Mouse (Mus musculus): ENCODE data around the gene Soat2. TPM values are rescaled to one million over a fixed set of nuclear protein-coding genes. Genes with fewer than 3 reads are reported as not detected.

Soat2 gene
- polyA plus RNA-seq, 1 experiment: 0.18 TPM

DNA sequence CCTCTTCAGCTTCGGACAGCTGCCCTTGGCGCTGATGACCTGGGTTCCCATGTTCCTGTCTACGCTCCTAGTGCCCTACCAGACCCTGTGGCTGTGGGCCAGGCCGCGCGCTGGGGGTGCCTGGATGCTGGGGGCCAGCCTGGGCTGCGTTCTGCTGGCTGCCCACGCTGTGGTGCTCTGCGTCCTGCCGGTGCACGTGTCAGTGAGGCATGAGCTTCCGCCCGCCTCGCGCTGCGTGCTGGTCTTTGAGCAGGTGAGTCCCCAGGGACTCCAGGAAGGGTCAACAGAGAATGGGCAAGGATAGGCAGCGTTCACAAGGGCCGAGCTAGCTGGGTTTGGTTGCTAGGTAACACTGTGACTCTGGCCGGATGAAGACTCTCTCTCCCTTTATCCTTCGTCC, 6.5 kb downstream of the Soat2 start:
- TF ChIP-seq CTCF (IDR thresholded peaks at IDR 0.05; ENCODE audit: borderline replicate concordance, extremely low read depth, insufficient read depth, insufficient read length) (no peak), POLR2A (IDR thresholded peaks at IDR 0.05; ENCODE audit: borderline replicate concordance, extremely low read depth, insufficient read depth, insufficient read length, poor library complexity, severe bottlenecking) (no peak)
- peak; percentile 70 for DNase-seq (ENCODE audit: low read depth)

DNA sequence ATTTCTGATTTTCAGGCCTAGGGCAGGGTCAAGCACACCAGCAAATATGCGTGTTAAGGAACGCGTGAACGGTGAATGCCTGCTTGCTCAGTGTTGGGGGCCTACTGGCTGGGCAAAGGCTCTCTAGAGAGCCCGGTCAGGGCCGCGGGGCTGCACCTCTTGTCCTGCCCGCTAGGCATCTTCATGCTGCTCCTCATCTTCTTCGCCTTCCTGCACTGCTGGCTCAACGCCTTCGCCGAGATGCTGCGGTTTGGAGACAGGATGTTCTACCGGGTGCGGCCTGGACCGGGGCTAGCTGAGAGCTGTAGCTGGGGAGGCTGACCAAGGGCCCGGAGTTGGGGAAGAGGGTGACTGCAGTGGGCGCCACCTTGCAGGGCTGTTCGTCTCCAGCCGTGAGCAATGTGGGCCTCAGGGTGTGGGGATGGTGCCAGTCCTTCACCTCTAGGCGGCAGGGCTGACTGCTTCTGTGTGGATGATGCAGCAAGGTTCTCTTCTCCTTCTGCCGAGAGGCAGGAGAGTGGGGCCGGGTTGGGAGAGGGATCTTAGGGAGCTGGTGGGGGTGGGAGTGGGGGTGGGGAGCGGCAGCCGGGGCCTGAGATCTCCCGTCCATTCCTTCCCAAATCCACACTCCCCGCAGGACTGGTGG, 10.2 kb downstream of the Soat2 start:
- TF ChIP-seq POLR2A (IDR thresholded peaks at IDR 0.05; ENCODE audit: borderline replicate concordance, extremely low read depth, insufficient read depth, insufficient read length, poor library complexity, severe bottlenecking) (no peak), CTCF (IDR thresholded peaks at IDR 0.05; ENCODE audit: borderline replicate concordance, extremely low read depth, insufficient read depth, insufficient read length) (no peak)
- no peak for DNase-seq (ENCODE audit: low read depth)

DNA sequence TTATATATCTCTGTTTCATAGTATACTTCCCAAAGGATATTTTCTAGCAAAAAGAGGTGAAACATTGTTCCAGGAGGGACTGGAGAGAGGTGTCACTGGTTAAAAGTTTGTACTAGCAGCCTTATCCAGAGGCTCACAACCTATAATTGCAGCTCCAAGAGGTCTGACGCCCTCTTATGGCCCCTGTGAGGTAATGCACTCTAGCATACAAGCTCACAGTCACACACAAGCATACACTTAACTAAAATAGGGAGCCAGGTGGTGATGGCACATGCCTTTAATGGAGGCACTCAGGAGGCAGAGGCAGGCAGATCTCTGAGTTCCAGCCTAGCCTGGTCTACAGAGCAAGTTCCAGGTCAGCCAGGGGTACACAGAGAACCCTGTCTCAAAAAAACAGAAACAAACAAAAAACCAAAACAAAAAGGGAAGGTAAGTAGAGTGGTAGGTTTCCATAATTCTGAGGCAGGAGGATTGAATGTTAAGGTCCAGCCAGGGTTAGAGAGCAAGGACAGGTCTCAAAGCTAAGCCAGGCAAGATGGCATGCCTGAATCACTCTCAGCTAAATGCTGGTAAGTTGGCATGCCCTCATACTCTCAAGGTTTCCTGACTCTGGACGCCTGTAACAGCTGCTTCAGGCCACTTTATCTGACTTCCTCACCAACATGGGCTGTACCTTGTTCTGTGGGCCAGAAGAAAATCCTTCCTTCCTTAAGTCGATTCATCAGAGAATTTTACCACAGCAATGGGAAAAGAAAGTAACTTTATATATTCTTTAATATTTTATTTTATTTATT, 13.8 kb downstream of the Soat2 start:
- no peak for TF ChIP-seq CTCF (IDR thresholded peaks at IDR 0.05; ENCODE audit: borderline replicate concordance, extremely low read depth, insufficient read depth, insufficient read length)
- no peak for TF ChIP-seq POLR2A (IDR thresholded peaks at IDR 0.05; ENCODE audit: borderline replicate concordance, extremely low read depth, insufficient read depth, insufficient read length, poor library complexity, severe bottlenecking)
- DNase-seq (ENCODE audit: low read depth): no peak

DNA sequence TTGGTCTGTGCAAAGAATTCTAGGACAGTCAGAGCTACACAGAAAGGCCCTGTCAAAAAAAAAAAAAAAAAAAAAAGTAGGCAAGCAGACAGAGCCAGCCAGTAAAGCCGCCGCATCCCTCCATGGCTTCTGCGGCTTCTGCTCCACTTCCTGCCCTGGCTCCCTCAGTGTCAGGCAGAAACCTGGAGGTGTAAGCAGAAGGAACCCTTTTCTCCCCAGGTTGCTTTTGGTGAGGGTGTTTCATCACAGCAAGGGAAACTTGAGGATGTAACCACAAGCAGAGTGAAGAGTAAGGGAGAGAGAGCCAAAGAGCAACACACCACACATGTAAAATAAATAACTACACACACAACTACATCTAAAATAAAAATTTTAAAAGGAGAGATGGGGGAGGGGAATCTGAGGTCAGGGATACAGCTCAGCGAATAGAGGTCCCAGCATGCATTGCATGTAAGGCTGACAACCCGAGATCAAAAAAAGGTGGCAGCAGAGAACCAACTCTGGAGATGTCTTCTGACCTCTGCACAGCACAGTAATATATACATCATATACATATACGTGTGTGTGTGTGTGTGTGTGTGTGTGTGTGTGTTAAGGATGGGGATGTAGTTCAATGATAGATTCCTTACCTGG, 15.3 kb downstream of the Soat2 start:
- no peak for DNase-seq (ENCODE audit: low read depth)
- TF ChIP-seq POLR2A (IDR thresholded peaks at IDR 0.05; ENCODE audit: borderline replicate concordance, extremely low read depth, insufficient read depth, insufficient read length, poor library complexity, severe bottlenecking): no peak
- TF ChIP-seq CTCF (IDR thresholded peaks at IDR 0.05; ENCODE audit: borderline replicate concordance, extremely low read depth, insufficient read depth, insufficient read length): no peak

DNA sequence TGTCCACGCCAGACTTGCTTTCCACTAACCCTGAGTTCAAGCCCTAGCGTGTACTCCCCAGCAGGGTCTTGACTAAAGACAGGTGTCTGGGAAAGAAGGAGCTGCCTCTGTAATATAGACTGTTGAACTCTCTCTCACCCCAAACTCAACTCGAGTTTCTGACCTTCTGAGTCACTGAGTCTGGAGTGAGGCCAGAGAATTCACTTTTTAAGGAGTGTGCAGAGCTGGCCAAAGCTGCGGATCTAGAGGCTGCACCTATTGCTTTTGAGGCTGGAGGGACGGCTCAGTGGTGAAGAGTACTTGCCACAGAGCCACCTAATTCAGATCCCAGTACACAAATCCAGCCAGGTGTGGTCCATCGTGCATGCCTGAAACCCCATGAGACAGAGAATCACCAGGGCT, 17.3 kb downstream of the Soat2 start:
- TF ChIP-seq POLR2A (IDR thresholded peaks at IDR 0.05; ENCODE audit: borderline replicate concordance, extremely low read depth, insufficient read depth, insufficient read length, poor library complexity, severe bottlenecking): no peak
- TF ChIP-seq CTCF (IDR thresholded peaks at IDR 0.05; ENCODE audit: borderline replicate concordance, extremely low read depth, insufficient read depth, insufficient read length): no peak
- DNase-seq (ENCODE audit: low read depth): peak; percentile 24

DNA sequence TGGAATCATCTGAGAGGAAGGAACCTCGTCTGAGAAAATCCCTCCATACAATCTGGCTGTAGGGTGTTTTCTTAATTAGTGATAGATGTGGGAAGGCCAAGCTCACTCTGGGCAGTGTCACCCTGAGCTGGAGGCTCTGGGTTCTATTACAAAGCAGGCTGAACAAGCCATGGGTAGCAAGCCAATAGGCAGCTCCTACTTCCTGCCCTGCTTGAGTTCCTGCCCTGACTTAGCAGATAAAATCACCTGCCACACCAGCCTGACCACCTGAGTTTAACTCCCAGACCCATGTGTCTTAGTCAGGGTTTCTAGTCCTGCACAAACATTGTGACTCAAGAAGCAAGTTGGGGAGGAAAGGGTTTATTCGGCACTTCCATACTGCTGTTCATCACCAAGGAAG, 18.7 kb downstream of the Soat2 start:
- no peak for DNase-seq (ENCODE audit: low read depth)
- TF ChIP-seq POLR2A (IDR thresholded peaks at IDR 0.05; ENCODE audit: borderline replicate concordance, extremely low read depth, insufficient read depth, insufficient read length, poor library complexity, severe bottlenecking) (no peak), CTCF (IDR thresholded peaks at IDR 0.05; ENCODE audit: borderline replicate concordance, extremely low read depth, insufficient read depth, insufficient read length) (no peak)

DNA sequence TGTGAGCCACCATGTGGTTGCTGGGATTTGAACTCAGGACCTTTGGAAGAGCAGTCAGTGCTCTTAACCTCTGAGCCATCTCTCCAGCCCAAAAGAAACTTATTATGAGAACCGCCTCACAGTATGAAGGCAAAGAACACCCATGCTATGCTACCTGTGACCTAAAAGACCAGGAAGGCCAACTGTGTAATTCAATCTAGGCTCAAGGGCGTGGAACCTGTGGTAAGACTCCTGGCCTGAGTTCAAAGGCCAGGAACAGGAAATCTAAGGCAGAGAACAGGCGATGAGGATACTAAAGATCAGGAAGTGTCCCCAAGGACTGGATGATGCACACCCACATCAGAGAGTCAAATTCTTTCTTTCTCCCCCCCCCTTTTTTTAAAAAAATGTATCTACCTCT, 23.3 kb downstream of the Soat2 start:
- no peak for DNase-seq (ENCODE audit: low read depth)
- TF ChIP-seq POLR2A (IDR thresholded peaks at IDR 0.05; ENCODE audit: borderline replicate concordance, extremely low read depth, insufficient read depth, insufficient read length, poor library complexity, severe bottlenecking) (no peak), CTCF (IDR thresholded peaks at IDR 0.05; ENCODE audit: borderline replicate concordance, extremely low read depth, insufficient read depth, insufficient read length) (no peak)

DNA sequence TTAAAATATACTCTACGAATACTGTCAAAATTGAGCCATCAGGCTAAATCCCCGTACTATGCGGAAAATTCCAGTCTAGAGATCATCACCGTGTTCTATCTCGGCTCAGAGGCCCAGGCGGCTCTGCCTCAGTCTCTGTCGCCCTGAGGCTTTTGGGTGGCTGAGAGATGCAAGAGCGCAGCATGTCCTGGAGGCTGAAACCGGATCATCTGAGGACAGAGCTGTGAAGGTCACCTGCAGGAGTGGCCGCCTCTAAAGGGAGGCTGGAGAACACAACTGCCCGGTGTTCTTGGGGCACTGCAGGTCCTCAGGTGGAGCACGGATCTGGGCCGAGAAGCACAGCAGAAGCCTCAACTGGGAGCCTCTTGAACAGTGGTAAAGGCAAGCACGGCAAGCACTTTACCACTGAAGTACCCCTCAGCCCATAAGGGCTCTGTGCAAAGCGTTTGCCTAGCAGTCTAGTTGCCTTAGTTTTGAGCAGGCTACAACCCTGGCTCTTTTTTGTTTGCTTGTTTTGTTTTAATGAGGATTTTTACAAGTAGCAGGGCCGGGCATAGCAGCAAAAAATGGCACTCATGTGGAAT, 25.5 kb downstream of the Soat2 start:
- no peak for DNase-seq (ENCODE audit: low read depth)
- TF ChIP-seq POLR2A (IDR thresholded peaks at IDR 0.05; ENCODE audit: borderline replicate concordance, extremely low read depth, insufficient read depth, insufficient read length, poor library complexity, severe bottlenecking) (no peak), CTCF (IDR thresholded peaks at IDR 0.05; ENCODE audit: borderline replicate concordance, extremely low read depth, insufficient read depth, insufficient read length) (no peak)

DNA sequence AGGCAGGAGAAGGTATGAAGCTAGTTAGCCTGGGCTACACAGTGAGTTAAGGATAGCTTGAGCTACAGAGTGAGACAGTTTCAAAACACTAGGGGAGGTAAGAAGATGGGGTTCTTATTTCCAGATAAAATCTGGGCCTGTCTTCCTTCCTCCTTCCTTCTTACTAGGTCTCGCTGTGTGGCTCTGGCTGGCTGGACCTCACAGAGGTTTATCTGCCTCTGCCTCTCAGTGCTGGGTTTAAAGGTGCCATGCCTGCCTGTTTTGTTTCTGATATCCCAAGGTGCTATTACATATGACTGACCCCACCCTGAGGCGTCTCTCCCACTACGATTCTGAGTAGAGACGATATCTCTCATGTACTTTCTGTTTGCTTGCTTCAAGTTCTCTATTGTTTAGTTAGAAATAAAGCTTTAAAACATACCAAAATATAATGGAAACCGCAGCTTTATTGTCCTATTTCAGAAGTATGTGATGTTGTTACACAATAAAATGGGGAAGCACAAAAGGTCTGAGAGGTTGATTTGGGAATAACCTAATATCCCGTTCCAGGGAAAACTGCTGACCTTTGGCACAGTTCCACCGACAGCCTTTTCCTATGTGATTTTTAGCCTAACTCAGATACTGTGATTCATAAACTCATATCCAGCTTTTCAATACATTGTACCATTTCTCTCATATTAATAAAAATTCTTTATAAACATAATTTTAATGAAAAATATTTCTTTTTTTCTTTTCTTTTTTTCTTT, 26.4 kb downstream of the Soat2 start:
- no peak for DNase-seq (ENCODE audit: low read depth)
- TF ChIP-seq POLR2A (IDR thresholded peaks at IDR 0.05; ENCODE audit: borderline replicate concordance, extremely low read depth, insufficient read depth, insufficient read length, poor library complexity, severe bottlenecking) (no peak), CTCF (IDR thresholded peaks at IDR 0.05; ENCODE audit: borderline replicate concordance, extremely low read depth, insufficient read depth, insufficient read length) (no peak)

DNA sequence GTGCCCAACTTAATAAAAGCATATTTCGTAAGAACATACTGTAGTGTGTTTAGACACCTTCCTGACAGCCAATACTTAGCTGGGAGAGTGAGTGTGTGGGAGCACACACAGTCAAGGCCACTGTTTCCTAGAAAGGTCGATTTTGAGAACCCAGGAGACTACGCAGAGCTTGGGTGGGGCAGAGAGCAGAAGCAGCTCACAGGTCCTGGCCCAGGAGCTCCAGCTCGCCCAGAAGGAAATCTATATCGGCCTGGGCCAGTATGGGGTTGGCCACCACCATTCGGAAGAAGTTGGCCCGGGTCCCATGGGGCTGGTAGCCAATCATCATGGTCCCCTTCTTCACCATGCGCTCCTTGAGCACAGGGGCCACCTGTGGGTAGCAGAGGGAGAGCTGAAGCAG, 27.1 kb downstream of the Soat2 start:
- no peak for DNase-seq (ENCODE audit: low read depth)

DNA sequence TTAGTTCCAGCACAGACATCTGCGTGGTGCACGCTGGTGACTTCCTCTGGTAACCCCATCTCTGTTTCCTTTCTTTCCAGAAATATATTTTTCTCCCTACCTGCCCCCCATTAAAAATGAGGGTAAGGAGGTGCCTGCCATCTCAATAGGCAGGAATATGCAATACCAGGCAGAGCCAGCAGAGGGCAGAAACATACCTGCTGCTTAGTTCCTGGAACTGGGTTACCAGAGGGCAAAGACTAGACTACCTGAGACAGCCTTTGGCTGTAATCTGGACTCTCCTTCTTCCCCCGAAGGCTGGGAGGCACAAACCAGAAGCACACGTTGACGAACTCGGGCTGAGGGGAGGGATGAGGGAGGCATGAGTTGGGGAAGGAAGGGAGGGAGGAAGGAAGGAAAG, 28.0 kb downstream of the Soat2 start:
- TF ChIP-seq POLR2A (IDR thresholded peaks at IDR 0.05; ENCODE audit: borderline replicate concordance, extremely low read depth, insufficient read depth, insufficient read length, poor library complexity, severe bottlenecking) (no peak), CTCF (IDR thresholded peaks at IDR 0.05; ENCODE audit: borderline replicate concordance, extremely low read depth, insufficient read depth, insufficient read length) (peak; percentile 81; the same call in 1 of the 2 replicates)
- DNase-seq (ENCODE audit: low read depth): peak; percentile 70

More for the DNA sequence above, 27.1 kb downstream of the Soat2 start:
- TF ChIP-seq CTCF (IDR thresholded peaks at IDR 0.05; ENCODE audit: borderline replicate concordance, extremely low read depth, insufficient read depth, insufficient read length) (no peak), POLR2A (IDR thresholded peaks at IDR 0.05; ENCODE audit: borderline replicate concordance, extremely low read depth, insufficient read depth, insufficient read length, poor library complexity, severe bottlenecking) (no peak)

All from brain, embryonic 14.5 days (tissue).